Mouse (Mus musculus) monocyte, adult 2 months (primary cell): ENCODE measurements around the gene Hist1h2bk.
"Not testable (repeated sequence)": the region's sequence is repeated elsewhere in the genome, so short reads cannot be mapped to it uniquely, and the experiment has no call there.

Source experiments
- DNase-seq, 2 experiments: peaks; one replicate each; pipeline ENCODE4 v3.0.0; 2022; ENCODE audit warnings: low spot score in 2 of 2, low read depth in 1 of 2

Hist1h2bk gene

DNA sequence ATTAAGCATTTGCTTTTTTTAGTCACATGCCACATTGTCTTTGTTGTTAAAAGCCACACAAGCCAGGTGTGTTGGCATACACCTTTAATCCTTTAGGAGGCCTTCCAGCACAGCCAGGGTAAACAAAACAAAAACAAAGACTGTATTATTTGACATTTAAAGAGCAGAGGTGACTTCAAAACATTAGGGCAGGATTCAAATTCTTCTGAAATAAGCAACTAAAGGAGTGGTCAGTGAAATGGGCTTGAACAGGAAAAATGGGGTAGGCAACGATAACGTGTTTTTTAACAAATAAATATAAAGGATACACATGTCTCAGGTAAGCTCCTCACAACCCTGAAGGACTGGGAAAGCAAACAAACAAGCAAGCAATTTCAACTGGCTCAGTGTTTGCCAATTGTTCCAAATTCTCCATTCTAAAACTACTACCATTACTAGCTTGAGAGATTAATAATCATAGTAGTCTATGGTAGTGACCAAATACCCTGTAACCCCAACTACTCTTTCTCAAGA is 4.3 kb downstream of the Hist1h2bk start:
- no peak for DNase-seq

DNA sequence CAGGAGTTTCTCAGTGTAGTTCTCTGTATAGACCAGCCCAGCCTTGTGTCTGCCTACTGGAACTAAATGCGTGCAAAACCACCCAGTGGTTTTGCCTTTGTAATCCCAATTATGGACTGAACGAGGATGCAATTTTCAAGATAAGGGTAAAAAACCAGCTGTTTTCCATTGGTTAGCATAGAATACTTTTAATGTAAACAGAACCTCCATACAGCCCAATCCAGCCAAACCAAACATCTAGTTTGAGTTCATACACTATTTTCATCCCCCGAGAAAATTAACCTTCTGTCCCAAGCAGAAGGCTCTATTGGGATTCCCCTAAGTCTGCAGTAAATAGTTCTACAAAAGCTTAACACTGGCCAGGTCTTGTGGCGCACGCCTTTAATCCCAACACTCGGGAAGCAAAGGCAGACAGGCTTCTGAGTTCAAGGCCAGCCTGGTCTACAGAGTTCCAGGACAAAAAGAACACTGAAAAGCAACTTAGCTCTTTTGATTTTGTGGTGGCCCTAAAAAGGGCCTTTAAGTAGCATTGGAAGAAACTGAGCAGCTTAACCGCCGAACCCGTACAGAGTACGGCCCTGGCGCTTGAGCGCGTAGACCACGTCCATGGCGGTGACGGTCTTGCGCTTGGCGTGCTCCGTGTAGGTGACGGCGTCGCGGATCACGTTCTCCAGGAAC is 4.9 kb downstream of the Hist1h2bk start:
- DNase-seq, result no peak

DNA sequence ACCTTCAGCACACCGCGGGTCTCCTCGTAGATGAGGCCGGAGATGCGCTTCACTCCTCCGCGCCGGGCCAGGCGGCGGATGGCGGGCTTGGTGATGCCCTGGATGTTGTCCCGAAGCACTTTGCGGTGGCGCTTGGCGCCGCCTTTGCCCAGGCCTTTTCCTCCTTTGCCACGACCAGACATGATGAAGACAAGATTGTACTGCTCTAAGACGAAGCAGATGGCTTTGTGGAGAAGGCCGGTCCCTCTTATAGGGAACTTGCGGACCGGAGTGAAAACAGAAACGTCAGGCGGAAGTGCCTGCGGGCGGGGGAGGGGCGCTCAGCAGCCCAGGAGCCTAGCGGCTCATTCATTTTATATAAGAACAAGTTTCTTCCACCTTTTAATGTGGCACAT is 5.5 kb downstream of the Hist1h2bk start, which contains the start of gene Hist1h4i:
Gene Hist1h4i (minus strand): TSS at position 221 of the 395 bp plus-strand sequence.
- DNase-seq, result peak; percentile 89 to 92

GRCm38 (mm10) chr13:22041651-22042567 is 6.2 kb downstream of the Hist1h2bk start:
- no peak for DNase-seq

DNA sequence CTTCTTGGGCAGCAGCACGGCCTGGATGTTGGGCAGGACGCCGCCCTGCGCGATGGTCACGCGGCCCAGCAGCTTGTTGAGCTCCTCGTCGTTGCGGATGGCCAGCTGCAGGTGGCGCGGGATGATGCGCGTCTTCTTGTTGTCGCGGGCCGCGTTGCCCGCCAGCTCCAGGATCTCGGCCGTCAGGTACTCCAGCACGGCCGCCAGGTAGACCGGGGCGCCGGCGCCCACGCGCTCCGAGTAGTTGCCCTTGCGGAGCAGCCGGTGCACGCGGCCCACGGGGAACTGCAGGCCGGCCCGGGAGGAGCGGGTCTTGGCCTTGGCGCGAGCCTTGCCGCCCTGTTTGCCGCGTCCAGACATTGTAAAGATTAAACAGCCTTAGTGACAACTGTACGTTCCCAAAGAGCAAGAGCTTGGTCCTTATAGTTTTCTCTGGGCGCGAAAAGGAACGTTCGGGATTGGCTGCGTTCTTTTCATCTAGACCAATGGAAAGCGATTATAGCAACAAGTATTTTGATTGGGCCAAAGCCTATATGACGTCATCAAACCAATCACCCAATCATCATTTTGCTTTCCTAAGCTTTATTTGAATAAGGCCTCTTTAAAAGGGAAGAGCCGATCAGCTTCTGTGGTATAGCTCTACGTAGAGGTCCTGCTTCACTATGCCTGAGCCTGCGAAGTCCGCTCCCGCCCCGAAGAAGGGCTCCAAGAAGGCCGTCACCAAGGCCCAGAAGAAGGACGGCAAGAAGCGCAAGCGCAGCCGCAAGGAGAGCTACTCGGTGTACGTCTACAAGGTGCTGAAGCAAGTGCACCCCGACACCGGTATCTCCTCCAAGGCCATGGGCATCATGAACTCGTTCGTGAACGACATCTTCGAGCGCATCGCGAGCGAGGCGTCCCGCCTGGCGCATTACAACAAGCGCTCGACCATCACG is 7.2 kb downstream of the Hist1h2bk start, which contains the start of the genes Hist1h2ag and Hist1h2bj:
Gene Hist1h2ag (minus strand): TSS at position 377 of the 935 bp plus-strand sequence.
Gene Hist1h2bj (plus strand): TSS at position 647 of the 935 bp plus-strand sequence.
- peak; percentile 73 to 80 for DNase-seq

DNA sequence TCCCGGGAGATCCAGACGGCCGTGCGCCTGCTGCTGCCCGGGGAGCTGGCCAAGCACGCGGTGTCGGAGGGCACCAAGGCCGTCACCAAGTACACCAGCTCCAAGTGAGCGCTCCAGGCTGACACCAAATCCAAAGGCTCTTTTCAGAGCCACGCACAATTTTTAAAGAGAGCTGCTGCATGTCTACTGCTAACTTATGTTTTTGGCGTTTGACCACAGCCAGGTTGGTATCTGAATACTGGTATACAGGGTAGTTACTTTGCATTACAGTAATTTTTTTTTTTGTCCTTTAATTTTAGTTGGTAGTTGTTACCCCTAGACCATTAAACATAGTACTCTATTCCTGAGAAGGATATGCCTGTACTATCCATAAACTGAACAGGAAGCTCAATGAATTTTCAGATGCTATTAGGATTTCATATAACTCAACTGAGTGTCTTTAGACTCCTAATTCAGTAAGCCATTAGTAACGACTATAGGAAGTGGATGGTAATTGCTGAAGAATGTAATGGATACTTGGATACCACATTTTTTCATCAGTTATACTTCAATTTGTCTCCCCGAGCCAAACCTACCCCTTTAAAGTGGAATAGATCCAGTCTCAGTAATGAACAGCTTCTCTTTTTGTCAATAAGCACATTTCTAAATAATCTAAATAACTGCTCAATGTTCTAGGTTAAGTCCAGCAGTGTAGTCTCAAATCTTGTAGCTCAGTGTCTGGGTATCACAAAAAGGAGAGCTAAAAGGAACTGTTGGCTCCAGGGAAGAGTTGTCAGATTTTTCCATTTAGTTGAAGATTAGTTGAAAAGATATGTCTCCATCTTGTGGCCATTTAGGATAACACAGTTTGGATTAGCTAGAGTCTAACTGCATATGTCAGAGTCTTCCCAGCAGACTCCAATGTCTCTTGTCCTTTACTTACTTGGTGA is 8.1 kb downstream of the Hist1h2bk start:
- no peak for DNase-seq

DNA sequence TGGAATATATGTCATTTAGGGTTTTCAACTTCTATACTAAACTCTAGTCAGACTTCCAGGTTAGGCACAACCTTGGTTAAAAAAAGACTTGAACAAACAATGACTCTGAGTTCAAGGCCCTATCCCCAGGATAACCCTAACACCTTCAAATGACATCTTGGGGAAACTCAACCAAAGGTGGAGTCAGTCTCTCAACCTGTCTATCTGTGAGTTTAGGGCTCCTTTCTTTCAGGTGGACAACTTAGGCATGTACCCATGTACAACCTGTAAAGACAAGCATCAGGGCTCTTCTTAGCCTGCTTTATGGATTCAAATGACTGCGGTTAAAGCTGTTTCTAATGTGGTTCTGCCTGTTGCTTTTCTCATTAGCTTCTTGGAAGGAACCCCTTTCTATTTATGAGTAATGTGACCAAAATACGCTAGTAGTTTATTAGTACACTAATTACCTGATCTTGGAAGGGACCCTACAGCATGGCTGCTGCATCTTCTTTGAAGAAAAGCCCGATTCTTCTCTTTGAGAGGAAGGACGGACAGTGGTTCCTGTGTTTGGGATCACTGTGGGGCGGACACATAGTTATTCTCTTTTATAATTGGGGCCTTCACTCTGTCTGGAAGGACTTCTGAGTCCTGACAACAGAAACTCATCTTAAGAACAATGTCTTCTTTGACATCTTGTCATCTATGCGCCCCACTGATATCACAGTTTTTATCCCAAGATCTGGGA is 8.9 kb downstream of the Hist1h2bk start:
- DNase-seq, result no peak

DNA sequence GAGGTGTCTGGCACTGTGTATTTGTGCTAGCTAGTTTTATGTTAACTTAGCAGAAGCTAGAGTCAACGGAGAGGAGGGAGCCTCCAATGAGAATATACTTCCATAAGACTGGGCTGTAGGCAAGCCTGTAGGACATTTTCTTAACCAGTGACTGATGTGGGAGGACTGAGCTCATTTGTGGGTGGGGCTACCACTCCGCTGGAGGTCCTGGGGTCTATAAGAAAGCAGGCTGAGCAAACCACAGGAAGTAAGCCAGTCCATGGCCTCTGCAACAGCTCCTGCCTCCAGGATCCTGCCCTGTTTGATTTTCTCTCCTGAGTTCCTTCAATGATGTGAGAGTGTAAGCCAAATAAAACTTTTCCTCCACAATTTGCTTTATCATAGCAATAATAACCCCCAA is 9.6 kb downstream of the Hist1h2bk start:
- DNase-seq, result no peak

GRCm38 (mm10) chr13:22049041-22049440 is 13.4 kb downstream of the Hist1h2bk start:
- no peak for DNase-seq

DNA sequence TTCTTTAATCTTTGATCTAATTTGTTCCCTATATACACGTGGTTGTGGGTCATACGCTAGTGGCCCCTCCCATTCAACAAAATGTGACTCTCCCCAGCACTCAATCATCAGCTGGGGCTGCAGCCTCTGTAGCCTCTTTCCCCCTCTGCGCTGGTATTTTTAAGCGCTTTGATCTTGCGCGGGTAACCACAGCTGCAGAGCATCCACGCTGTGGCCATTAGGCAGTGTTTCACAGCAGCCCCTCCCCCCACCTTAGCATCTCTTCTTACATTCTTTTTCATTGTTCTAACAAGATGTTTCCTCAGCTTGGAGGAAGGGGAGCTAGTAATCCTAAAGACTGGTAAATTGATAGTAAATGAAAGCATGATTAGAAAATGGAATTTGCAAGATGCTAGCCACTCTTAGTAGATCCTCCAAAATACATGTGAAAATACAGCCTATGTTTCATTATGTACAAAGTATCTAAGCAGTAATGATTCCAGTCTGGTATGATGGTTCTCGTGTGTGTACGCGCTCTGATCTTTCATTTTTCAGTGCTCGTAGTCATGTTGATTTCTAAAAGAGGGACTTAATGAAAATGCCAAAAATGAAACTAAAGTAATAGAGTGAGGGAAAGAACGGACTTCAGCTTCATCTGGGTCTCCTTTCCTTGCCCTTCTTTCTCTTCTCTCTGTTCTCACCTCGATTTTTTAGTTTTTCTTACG is 14.2 kb downstream of the Hist1h2bk start:
- no peak for DNase-seq

DNA sequence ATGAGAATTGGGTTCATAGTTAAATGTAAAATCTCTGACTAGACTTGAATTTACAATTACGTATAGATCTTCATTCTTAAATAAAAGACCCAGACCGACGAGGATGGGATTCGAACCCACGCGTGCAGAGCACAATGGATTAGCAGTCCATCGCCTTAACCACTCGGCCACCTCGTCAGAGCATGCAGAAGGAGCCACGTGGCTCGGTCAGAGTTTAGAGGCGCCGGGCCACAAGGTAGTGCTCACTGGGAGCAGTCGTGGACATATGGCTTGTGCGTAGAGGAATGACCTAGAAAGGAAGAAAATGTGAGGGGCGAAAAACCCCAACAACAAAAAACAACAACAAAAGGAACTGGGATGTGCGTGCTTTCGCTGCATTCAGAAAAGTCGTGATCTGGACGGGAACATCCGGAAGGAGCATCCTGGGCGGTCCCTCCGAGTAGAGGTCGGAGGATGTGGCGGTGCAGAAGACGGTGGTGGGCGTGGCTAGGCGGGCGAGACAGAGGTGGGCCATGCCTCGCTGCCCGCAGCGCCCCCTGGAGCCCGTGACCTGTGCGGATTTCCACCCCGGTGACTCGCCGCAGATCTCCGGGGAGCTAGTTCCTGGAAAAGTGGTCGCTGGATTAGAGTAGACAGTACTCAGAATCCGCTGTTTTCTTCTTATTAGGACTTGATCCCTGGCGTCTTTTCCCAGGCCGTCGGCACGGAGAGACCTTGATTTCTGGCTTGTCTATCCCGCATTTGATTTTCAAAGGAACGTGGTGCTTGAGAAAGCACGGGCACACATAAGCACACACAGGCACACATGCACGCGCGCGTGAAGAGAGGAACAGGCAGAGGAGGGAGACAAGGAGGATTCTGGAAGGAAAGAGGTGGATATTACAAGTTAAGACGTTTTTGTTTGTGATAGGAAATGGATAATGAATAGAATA is 15.2 kb downstream of the Hist1h2bk start:
- DNase-seq, result peak; percentile 77 to 83

DNA sequence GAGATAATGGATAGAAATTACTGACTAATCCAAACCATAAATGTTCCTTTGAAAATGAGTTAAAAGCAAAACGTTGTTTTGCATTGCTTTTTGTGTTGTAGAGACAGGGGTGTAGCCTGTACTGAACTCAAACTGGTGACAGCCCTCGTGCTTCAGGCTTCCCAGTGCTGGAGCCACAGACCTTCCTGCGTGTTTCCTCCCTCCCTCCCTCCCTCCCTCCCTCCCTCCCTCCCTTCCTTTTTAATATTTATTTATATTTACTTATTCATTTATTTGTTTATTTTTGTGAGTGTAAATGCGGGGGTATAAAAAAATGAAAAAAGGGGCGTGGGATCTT is 15.8 kb downstream of the Hist1h2bk start:
- DNase-seq, result no peak

DNA sequence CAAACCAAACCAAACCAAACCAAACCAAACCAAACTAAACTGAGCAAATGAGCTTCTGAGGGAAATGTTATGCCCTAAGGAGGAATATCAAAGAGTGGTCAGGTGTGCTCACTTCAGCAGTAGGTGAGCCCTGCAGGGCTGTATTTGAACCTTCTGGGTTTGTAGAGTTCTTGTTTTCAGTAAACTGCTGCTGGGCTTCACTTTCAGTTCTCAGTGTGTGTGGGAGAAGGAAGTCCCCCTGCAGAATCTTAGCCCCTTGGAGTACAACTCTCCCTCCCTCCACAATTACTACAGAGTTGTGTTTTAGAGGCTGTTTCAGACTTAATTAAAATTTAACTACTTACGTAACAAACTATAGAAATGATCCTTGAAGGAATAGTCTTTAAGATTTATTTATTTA is 18.1 kb downstream of the Hist1h2bk start:
- no peak for DNase-seq

GRCm38 (mm10) chr13:22061422-22061821 is 25.8 kb downstream of the Hist1h2bk start:
- DNase-seq, result no peak

DNA sequence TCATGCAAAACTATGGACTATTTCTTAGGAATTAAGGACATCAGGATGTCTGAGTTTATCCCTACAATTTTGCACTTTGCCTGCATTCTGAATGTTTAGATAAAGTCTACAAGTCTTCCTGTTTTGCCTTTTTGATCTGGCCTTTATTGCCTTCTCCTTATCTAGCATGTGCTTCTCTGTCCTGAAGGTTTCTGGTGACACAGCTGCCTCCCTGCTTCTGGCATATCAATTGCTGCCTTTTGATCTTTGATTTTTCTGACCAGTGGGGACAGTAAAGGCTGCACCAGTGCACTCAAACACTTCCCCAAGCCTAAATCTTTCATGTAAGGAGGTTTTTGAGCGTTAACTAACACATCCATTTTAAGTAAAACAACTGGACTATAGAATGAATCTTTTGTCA is 27.8 kb downstream of the Hist1h2bk start:
- no peak for DNase-seq

DNA sequence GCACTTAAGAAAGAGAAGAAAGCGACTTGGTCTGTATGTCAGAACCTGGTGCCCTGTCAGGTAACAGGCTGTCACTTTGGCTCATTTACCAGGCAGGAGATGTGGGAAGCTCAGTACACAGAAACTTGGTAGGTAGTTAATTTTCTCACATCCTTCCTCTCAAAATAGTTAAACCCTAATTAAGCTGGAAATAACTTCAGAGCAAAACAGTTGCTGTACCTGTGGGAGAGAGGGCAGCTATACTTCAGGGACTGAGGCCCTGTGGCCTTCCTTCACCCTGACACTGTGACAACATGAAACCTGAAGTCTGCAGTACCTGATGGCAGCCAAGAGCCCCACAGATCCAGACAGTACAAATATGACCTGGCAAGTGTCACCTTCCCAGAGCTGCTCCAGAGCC is 48.5 kb downstream of the Hist1h2bk start, which contains the start of gene Vmn1r188:
Gene Vmn1r188 (plus strand): TSS at position 301 of the 400 bp plus-strand sequence.
- not testable (repeated sequence) for DNase-seq
